Mouse (Mus musculus): ENCODE measurements around the gene Spag17. TPM values are rescaled to one million over a fixed set of nuclear protein-coding genes. Genes with fewer than 3 reads are reported as not detected.

Gene Spag17
- total and polyA plus RNA-seq, 2 experiments from 2014 or later: 0.18 TPM; not detected in 1

GRCm38 (mm10) chr3:99966285-99966684 is 81.1 kb downstream of the Spag17 start:
- ATAC-seq (ENCODE audit: insufficient read depth, low read depth) (no peak), DNase-seq (ENCODE audit: low spot score) (no peak)
- H3K4me2 ChIP-seq (ENCODE audit: low read depth, low read length): no peak overlapping the region
- H3K27ac ChIP-seq (ENCODE audit: low read depth): no peak overlapping the region
- no peaks in the 10 kb centered on the region for H3K27me3 ChIP-seq (ENCODE audit: control insufficient read depth, insufficient read depth, low read length)
- H3K9ac ChIP-seq (replicated peaks; ENCODE audit: low read depth, low read length): no peak overlapping the region
- no peak overlapping the region for H3K4me3 ChIP-seq (ENCODE audit: low read depth, low read length)
- no peaks in the 10 kb centered on the region for H3K36me3 ChIP-seq (replicated peaks; ENCODE audit: control insufficient read depth, insufficient read depth, low read length)
- no peak for TF ChIP-seq CTCF (IDR thresholded peaks at IDR 0.05; ENCODE audit: low read depth)
- TF ChIP-seq EP300 (IDR thresholded peaks at IDR 0.05; ENCODE audit: low read depth): no peak
- 75% methylated on average over 2 of the region's 2 CpGs for WGBS
- H3K4me1 ChIP-seq (ENCODE audit: control insufficient read depth, insufficient read depth): no peaks in the 10 kb centered on the region
- no peaks in the 10 kb centered on the region for H3K9me3 ChIP-seq (replicated peaks; ENCODE audit: control insufficient read depth, low read length)

GRCm38 (mm10) chr3:99970766-99971165 is 85.6 kb downstream of the Spag17 start:
- ATAC-seq (ENCODE audit: insufficient read depth, low read depth) (no peak), DNase-seq (ENCODE audit: low spot score) (no peak)
- Histone ChIP-seq H3K4me1 (ENCODE audit: control insufficient read depth, insufficient read depth) (no peaks in the 10 kb centered on the region), H3K36me3 (replicated peaks; ENCODE audit: control insufficient read depth, insufficient read depth, low read length) (no peaks in the 10 kb centered on the region), H3K27me3 (ENCODE audit: control insufficient read depth, insufficient read depth, low read length) (no peaks in the 10 kb centered on the region), H3K4me3 (ENCODE audit: low read depth, low read length) (no peak overlapping the region), H3K9ac (replicated peaks; ENCODE audit: low read depth, low read length) (no peak overlapping the region), H3K9me3 (replicated peaks; ENCODE audit: control insufficient read depth, low read length) (no peaks in the 10 kb centered on the region), H3K27ac (ENCODE audit: low read depth) (no peak overlapping the region), H3K4me2 (ENCODE audit: low read depth, low read length) (no peak overlapping the region)
- WGBS: 39% methylated on average over 5 of the region's 5 CpGs
- TF ChIP-seq CTCF (IDR thresholded peaks at IDR 0.05; ENCODE audit: low read depth): no peak
- TF ChIP-seq EP300 (IDR thresholded peaks at IDR 0.05; ENCODE audit: low read depth): no peak

GRCm38 (mm10) chr3:99981046-99981445 is 95.8 kb downstream of the Spag17 start:
- TF ChIP-seq EP300 (IDR thresholded peaks at IDR 0.05; ENCODE audit: low read depth): no peak
- no peak for TF ChIP-seq CTCF (IDR thresholded peaks at IDR 0.05; ENCODE audit: low read depth)
- Histone ChIP-seq H3K9me3 (replicated peaks; ENCODE audit: control insufficient read depth, low read length) (peaks cover 2% of the 10 kb centered on the region; the same call in 1 of the 2 replicates), H3K4me1 (ENCODE audit: control insufficient read depth, insufficient read depth) (no peaks in the 10 kb centered on the region), H3K27ac (ENCODE audit: low read depth) (no peak overlapping the region), H3K27me3 (ENCODE audit: control insufficient read depth, insufficient read depth, low read length) (no peaks in the 10 kb centered on the region), H3K9ac (replicated peaks; ENCODE audit: low read depth, low read length) (no peak overlapping the region), H3K36me3 (replicated peaks; ENCODE audit: control insufficient read depth, insufficient read depth, low read length) (no peaks in the 10 kb centered on the region), H3K4me2 (ENCODE audit: low read depth, low read length) (no peak overlapping the region), H3K4me3 (ENCODE audit: low read depth, low read length) (no peak overlapping the region)
- WGBS: 54% methylated on average over 7 of the region's 7 CpGs
- ATAC-seq (ENCODE audit: insufficient read depth, low read depth) (no peak), DNase-seq (ENCODE audit: low spot score) (no peak)

DNA sequence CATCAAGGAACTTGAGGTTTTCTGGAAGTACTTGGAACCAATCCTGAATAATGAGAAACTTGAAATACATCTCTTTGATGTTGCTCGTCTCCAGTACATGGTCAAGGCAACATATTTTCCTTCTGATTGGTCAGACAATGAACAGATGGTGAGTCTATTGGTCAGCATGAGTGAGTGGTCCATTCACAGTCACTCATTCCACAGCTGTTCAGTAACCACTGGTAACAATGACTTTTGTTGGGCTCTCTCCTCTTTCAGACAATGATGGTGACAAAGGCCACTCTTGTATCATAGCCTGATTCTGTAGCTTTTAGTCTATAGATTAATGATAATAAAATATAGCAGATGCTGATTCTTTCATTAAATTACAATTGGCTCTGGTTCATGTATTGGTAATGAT is 119.5 kb downstream of the Spag17 start:
- TF ChIP-seq CTCF (IDR thresholded peaks at IDR 0.05; ENCODE audit: low read depth) (no peak), EP300 (IDR thresholded peaks at IDR 0.05; ENCODE audit: low read depth) (no peak)
- Histone ChIP-seq H3K27ac (ENCODE audit: low read depth) (no peak overlapping the region), H3K9me3 (replicated peaks; ENCODE audit: control insufficient read depth, low read length) (0 out of 2 replicates have a peak, but pooled peaks cover 3% of the 10 kb centered on the region), H3K27me3 (ENCODE audit: control insufficient read depth, insufficient read depth, low read length) (no peaks in the 10 kb centered on the region), H3K4me3 (ENCODE audit: low read depth, low read length) (no peak overlapping the region), H3K36me3 (replicated peaks; ENCODE audit: control insufficient read depth, insufficient read depth, low read length) (no peaks in the 10 kb centered on the region), H3K4me1 (ENCODE audit: control insufficient read depth, insufficient read depth) (no peaks in the 10 kb centered on the region), H3K9ac (replicated peaks; ENCODE audit: low read depth, low read length) (no peak overlapping the region), H3K4me2 (ENCODE audit: low read depth, low read length) (no peak overlapping the region)
- DNase-seq (ENCODE audit: low spot score): no peak
- no peak for ATAC-seq (ENCODE audit: insufficient read depth, low read depth)
- WGBS: 77% methylated on average over 1 of the region's 1 CpGs

- no peak for ATAC-seq (ENCODE audit: insufficient read depth, low read depth)
- no peak for TF ChIP-seq CTCF (IDR thresholded peaks at IDR 0.05; ENCODE audit: low read depth)
- TF ChIP-seq EP300 (IDR thresholded peaks at IDR 0.05; ENCODE audit: low read depth): no peak
- H3K4me1 ChIP-seq (ENCODE audit: control insufficient read depth, insufficient read depth): no peaks in the 10 kb centered on the region
Observed at GRCm38 (mm10) chr3:100009807-100010206, 124.6 kb downstream of the Spag17 start.

DNA sequence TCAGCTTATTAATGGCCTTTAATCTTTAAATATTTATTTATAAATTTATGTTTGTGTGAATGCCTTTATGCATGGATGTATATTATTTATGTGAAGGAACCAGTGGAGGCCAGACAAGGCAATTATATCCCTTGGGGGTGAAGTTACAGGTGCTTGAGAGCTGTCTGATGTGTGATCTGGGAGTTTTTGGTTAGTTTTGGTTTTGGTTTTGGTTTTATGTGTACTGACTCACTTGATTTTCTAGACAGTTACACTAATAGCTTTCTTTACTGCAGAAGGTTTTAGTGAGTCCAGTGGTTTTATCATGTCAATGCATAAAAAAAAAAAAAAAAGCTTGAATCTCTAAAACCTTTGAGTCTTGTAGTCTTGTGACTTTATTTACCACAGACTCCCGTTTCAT is 128.9 kb downstream of the Spag17 start:
- ATAC-seq (ENCODE audit: insufficient read depth, low read depth) (no peak), DNase-seq (ENCODE audit: low spot score) (no peak)
- no peaks in the 10 kb centered on the region for H3K27me3 ChIP-seq (ENCODE audit: control insufficient read depth, insufficient read depth, low read length)
- H3K27ac ChIP-seq (ENCODE audit: low read depth): no peak overlapping the region
- no peak overlapping the region for H3K4me3 ChIP-seq (ENCODE audit: low read depth, low read length)
- H3K4me2 ChIP-seq (ENCODE audit: low read depth, low read length): no peak overlapping the region
- H3K36me3 ChIP-seq (replicated peaks; ENCODE audit: control insufficient read depth, insufficient read depth, low read length): no peaks in the 10 kb centered on the region
- no peaks in the 10 kb centered on the region for H3K4me1 ChIP-seq (ENCODE audit: control insufficient read depth, insufficient read depth)
- no peak for TF ChIP-seq CTCF (IDR thresholded peaks at IDR 0.05; ENCODE audit: low read depth)
- no peak for TF ChIP-seq EP300 (IDR thresholded peaks at IDR 0.05; ENCODE audit: low read depth)
- 64% methylated on average over 1 of the region's 1 CpGs for WGBS
- no peaks in the 10 kb centered on the region for H3K9me3 ChIP-seq (replicated peaks; ENCODE audit: control insufficient read depth, low read length)
- no peak overlapping the region for H3K9ac ChIP-seq (replicated peaks; ENCODE audit: low read depth, low read length)

More at GRCm38 (mm10) chr3:100009807-100010206, 124.6 kb downstream of the Spag17 start:
- H3K4me3 ChIP-seq (ENCODE audit: low read depth, low read length): no peak overlapping the region
- no peaks in the 10 kb centered on the region for H3K27me3 ChIP-seq (ENCODE audit: control insufficient read depth, insufficient read depth, low read length)
- no peak overlapping the region for H3K9ac ChIP-seq (replicated peaks; ENCODE audit: low read depth, low read length)
- no peak for DNase-seq (ENCODE audit: low spot score)
- no peak overlapping the region for H3K4me2 ChIP-seq (ENCODE audit: low read depth, low read length)
- no peaks in the 10 kb centered on the region for H3K36me3 ChIP-seq (replicated peaks; ENCODE audit: control insufficient read depth, insufficient read depth, low read length)
- H3K9me3 ChIP-seq (replicated peaks; ENCODE audit: control insufficient read depth, low read length): no peaks in the 10 kb centered on the region
- no peak overlapping the region for H3K27ac ChIP-seq (ENCODE audit: low read depth)

All from heart, postnatal 0 days (tissue).